Mouse (Mus musculus) kidney, adult 2 months (tissue): ENCODE results near the gene Nudcd3.

Experiments
- CTCF ChIP-seq: fragments of 200-500 bp; conservative IDR thresholded peaks from 2 replicates; pipeline ENCODE4 v1.5.1; 2011; ENCODE audit warnings: low read depth, mild to moderate bottlenecking, control low read depth, low read length, moderate library complexity, mixed read lengths; ENCODE audit not compliant: insufficient read depth, insufficient read length
- POLR2A ChIP-seq: fragments of 200-500 bp; IDR thresholded peaks from one replicate; pipeline ENCODE4 v1.6.1; 2011; ENCODE audit warnings: low read depth, low read length, control low read depth

- TF ChIP-seq POLR2A (no peak), CTCF (no peak)
These were observed 22.3 kb downstream of the Nudcd3 start for GRCm38 (mm10) chr11:6177781-6178420.
